Mouse (Mus musculus) limb, embryonic 15.5 days (tissue): ENCODE results near the gene Vgll4. TPM values are rescaled to one million over a fixed set of nuclear protein-coding genes. Genes with fewer than 3 reads are reported as not detected.

Experiments
- ATAC-seq: fragments of 200-750 bp; cut with Nextera tagmentation; 2 replicates; pipeline ENCODE4 v1.8.0; 2017; ENCODE audit warnings: low read depth, moderate TSS enrichment; ENCODE audit not compliant: insufficient number of reproducible peaks, low FRiP score, low TSS enrichment
- H3K27ac ChIP-seq: fragments of 300-500 bp; sonication (generic); 2 replicates; pipeline ENCODE4 v1.5.1; 2015; ENCODE audit warnings: moderate library complexity, mild to moderate bottlenecking, inconsistent platforms
- H3K27me3 ChIP-seq: fragments of 300-500 bp; sonication (generic); 2 replicates; pipeline ENCODE4 v1.6.1; 2015; ENCODE audit warnings: inconsistent platforms
- H3K36me3 ChIP-seq: fragments of 300-500 bp; sonication (generic); 2 replicates; pipeline ENCODE4 v1.6.1; 2015; ENCODE audit warnings: inconsistent platforms
- H3K4me1 ChIP-seq: fragments of 300-500 bp; sonication (generic); 2 replicates; pipeline ENCODE4 v1.6.1; 2015; ENCODE audit warnings: inconsistent platforms
- H3K4me2 ChIP-seq: fragments of 300-500 bp; sonication (generic); 2 replicates; pipeline ENCODE4 v1.6.1; 2015; ENCODE audit warnings: mild to moderate bottlenecking, inconsistent platforms
- H3K4me3 ChIP-seq: fragments of 300-500 bp; sonication (generic); 2 replicates; pipeline ENCODE4 v1.5.1; 2015; ENCODE audit warnings: mild to moderate bottlenecking, inconsistent platforms
- H3K9ac ChIP-seq: fragments of 300-500 bp; sonication (generic); 2 replicates; pipeline ENCODE4 v1.6.1; 2015; ENCODE audit warnings: inconsistent platforms
- H3K9me3 ChIP-seq: fragments of 300-500 bp; sonication (generic); 2 replicates; pipeline ENCODE4 v1.6.1; 2016; ENCODE audit warnings: inconsistent platforms
- WGBS: fragments of 180-500 bp; shearing (Covaris S2); methylation state at CpG from one replicate; pipeline ENCODE4 v1.1.7; 2015; 5-methylcytosine and 5-hydroxymethylcytosine counted together
- polyA plus RNA-seq: library from polyadenylated mRNA; unstranded; fragments of >200 nt; fragmentation: Nextera tagmentation; extraction: Ambion mirVana; gene quantifications from 2 replicates; pipeline ENCODE4 v1.2.1, GENCODE M21; 2015

The Vgll4 gene
- polyA plus RNA-seq, 1 experiment from 2014 or later: 130 TPM

DNA sequence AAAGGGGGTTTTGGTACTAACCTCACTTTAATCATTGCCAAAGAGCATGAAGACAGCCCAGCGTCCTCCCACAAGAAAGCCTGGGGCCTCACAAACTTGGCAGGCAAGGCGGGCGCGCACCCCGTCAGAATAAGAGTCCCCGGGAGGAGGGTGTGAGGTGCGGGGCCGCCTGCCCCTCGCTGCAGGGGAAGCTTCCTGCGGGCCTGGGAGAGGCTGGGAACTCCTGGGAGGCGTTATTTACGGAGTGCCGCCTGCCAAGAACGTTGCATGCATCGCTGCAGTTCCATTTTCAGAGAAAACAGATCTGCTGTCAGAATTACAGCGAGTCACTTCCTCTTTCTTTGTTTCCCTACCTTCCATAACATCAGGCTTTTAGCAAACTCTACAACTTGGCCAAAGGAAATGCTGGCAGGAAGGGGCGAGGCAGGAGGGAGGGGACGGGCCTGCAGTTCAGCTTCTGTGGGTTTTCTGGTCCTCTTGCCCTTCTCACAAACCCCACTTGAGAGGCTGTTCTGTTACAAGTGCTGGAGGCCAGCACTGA is 94.7 kb downstream of the Vgll4 start:
- Histone ChIP-seq H3K4me1 (peaks cover 94% of the 10 kb centered on the region), H3K27ac (peak overlapping the region; percentile 98), H3K9ac (no peak overlapping the region), H3K4me3 (peak overlapping the region; percentile 40), H3K4me2 (peak overlapping the region; percentile 69), H3K36me3 (0 out of 2 replicates have a peak, but pooled peaks cover 7% of the 10 kb centered on the region), H3K27me3 (no peaks in the 10 kb centered on the region), H3K9me3 (no peaks in the 10 kb centered on the region)
- WGBS: under 1% methylated on average over 18 of the region's 18 CpGs
- peak; percentile 84 for ATAC-seq

DNA sequence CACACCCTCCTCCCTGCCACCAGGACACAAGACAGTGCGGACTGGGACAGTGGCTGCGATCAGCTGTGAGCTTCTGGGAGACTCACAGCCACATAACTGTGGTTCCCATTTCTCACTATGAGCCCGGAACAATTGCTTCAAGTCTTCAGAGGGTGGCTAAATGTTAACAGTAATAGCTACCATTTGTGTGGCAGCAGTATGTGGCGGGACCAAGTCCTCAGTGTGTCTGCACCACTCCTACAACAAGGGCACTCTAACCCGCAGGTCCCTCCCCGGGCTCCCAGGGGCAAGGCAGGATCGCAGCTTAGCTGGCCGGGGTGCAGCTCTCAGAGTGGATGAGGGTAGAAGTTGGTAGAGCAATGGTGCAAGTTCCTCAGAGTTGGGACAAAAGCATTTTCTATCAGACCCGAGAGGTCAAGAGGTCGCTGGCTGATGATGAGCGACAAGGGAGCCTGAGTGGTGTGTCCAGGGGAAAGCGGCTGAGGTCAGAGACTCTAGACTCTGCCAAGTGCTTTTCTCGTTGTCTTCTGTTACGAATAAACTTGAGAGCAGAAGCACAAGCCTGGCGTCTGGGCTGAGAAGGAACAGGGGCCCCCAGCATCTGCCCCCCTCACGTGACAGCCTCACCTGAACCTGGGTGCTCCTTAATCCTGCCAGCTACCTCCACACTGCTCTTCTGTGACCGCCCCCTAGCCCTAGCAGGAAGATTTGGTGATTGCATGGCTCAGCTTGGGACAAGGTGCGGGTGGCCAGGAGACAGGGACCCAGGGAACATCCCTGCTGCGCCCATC is 95.5 kb downstream of the Vgll4 start:
- WGBS: 9% methylated on average over 19 of the region's 19 CpGs
- peak; percentile 8 for ATAC-seq
- Histone ChIP-seq H3K4me3 (peak overlapping the region; percentile 40), H3K9ac (peak overlapping the region; percentile 20; the same call in 1 of the 2 replicates), H3K36me3 (0 out of 2 replicates have a peak, but pooled peaks cover 7% of the 10 kb centered on the region), H3K9me3 (no peaks in the 10 kb centered on the region), H3K27ac (peak overlapping the region; percentile 98), H3K27me3 (no peaks in the 10 kb centered on the region), H3K4me2 (peak overlapping the region; percentile 69), H3K4me1 (peaks cover 94% of the 10 kb centered on the region)

DNA sequence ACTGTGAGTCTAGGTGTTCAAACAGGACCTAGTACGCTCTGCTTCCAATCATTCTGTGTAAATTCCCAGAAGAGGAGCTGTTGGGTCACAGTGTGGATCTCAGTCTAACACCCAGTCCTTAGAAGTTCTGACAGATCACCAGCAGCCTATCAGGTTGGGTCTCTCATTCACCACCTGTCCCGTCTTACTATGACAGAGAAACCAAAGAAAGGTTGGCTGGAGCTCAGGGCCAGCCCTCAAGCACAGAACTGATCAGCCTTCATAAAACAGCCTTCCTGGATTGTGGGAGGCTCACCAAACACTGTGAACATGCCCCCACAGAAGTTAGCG is 96.0 kb downstream of the Vgll4 start:
- 51% methylated on average over 3 of the region's 3 CpGs for WGBS
- peaks cover 94% of the 10 kb centered on the region for H3K4me1 ChIP-seq
- H3K27ac ChIP-seq: peak overlapping the region; percentile 98
- H3K9me3 ChIP-seq: no peaks in the 10 kb centered on the region
- peak overlapping the region; percentile 69 for H3K4me2 ChIP-seq
- H3K4me3 ChIP-seq: peak overlapping the region; percentile 40
- no peak overlapping the region for H3K9ac ChIP-seq
- H3K36me3 ChIP-seq: 0 out of 2 replicates have a peak, but pooled peaks cover 7% of the 10 kb centered on the region
- no peak for ATAC-seq
- no peaks in the 10 kb centered on the region for H3K27me3 ChIP-seq

DNA sequence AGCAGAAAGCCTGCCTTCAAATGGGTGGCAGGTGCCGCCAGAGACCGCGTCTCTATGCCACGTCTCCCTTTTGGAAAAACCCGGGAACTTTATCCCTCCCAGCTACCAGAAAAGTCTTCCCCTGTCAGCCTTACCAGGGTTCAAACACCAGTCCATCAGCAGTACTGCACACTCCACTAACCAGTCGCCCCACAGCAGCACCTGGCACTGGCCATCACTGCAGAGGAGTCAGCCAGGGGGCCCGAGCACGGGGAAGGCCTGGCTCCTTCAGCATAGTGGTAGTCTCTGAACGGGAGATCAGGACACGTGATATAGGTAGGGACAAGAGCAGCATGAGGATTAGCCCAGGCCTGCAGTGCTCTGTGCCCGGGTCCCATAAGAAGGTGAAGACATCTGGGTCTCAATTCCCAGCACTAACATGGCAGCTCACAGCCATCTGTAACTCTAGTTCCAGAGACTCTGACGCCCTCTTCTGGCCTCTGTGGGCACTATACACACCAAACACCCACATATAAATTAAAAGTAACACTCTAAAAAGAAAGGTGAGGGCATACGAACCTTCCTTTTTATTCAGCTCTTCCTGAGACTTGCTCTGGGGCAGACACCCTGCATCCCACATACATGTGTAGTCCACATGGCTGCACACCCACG is 98.7 kb downstream of the Vgll4 start:
- Histone ChIP-seq H3K4me3 (no peak overlapping the region), H3K27me3 (no peaks in the 10 kb centered on the region), H3K4me2 (no peak overlapping the region), H3K27ac (peak overlapping the region; percentile 71), H3K9ac (no peak overlapping the region), H3K4me1 (peaks cover 83% of the 10 kb centered on the region), H3K9me3 (no peaks in the 10 kb centered on the region), H3K36me3 (0 out of 2 replicates have a peak, but pooled peaks cover 7% of the 10 kb centered on the region)
- WGBS: 77% methylated on average over 14 of the region's 14 CpGs
- no peak for ATAC-seq

DNA sequence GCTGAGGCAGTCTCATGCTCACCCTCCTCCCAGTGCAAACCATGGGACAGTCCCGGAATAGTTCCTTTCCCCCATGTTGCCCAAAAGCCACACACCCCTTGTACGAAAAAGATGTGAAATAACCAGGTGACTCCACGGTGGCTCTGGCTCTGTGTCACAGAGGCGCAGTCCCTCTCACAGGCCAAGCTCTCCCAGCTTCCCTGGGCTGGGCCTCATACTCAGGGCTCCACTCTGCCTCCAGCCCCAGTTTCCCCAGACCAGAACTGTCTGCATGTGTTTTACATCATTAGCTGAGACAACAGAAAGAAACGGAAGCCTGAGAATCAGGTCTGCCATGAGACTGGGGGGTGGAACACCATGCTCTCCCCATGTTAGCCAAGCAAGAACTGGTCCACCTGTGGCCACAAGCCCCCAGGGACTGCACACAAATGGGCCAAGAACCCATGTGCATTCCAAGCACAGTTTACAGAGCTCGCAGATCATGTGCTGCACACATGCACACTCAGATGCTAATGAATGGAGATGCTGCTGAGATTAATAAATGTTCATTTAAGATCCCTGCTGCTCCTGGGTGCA is 100.2 kb downstream of the Vgll4 start:
- Histone ChIP-seq H3K9me3 (no peaks in the 10 kb centered on the region), H3K4me1 (peaks cover 76% of the 10 kb centered on the region), H3K27ac (peak overlapping the region; percentile 71), H3K9ac (no peak overlapping the region), H3K4me3 (no peak overlapping the region), H3K4me2 (no peak overlapping the region), H3K27me3 (no peaks in the 10 kb centered on the region), H3K36me3 (peaks cover 7% of the 10 kb centered on the region; the same call in 1 of the 2 replicates)
- no peak for ATAC-seq
- WGBS: 43% methylated on average over 6 of the region's 6 CpGs

DNA sequence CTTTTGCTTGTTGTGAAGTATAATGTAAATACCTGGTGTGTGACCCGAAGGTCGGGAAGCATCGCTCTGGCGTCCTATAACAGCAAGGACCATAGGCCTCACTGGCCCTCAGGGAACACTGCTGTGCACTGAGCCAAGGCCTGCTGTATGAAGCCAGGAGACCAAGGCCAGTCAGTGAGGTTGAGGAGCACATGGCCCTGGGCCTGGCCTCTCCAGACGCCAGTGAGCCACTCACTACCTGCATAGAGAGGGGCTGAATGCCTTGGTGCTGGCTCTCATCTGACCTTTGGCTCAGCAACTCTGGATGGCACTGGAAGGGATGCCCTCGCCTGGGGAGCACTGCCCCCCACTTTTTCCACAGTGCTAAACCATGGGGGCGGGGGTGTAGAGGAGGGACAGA is 101.1 kb downstream of the Vgll4 start:
- Histone ChIP-seq H3K27ac (peak overlapping the region; percentile 71; the same call in 1 of the 2 replicates), H3K4me2 (no peak overlapping the region), H3K27me3 (no peaks in the 10 kb centered on the region), H3K36me3 (peaks cover 16% of the 10 kb centered on the region), H3K4me1 (peaks cover 76% of the 10 kb centered on the region), H3K4me3 (no peak overlapping the region), H3K9me3 (no peaks in the 10 kb centered on the region), H3K9ac (no peak overlapping the region)
- 77% methylated on average over 7 of the region's 7 CpGs for WGBS
- ATAC-seq: no peak

DNA sequence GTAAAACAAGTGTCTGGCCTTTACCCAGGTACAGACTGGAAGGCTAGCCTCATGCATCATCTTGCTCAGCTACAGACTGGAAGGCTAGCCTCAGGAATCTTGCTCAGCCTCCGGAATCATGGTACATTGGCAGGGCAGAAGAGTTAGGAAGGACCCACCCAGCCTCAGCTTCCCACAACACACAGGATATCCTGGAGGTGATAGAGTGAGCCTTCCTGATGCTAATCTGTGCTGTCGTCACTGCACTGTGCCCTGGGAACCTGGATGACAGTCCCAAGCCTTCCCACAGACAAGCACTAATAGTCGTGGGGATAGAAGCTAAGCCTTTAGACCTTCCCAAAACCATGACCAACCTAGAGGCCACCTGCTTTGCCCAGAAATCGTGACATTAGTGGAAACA is 103.2 kb downstream of the Vgll4 start:
- Histone ChIP-seq H3K4me2 (no peak overlapping the region), H3K9ac (no peak overlapping the region)

DNA sequence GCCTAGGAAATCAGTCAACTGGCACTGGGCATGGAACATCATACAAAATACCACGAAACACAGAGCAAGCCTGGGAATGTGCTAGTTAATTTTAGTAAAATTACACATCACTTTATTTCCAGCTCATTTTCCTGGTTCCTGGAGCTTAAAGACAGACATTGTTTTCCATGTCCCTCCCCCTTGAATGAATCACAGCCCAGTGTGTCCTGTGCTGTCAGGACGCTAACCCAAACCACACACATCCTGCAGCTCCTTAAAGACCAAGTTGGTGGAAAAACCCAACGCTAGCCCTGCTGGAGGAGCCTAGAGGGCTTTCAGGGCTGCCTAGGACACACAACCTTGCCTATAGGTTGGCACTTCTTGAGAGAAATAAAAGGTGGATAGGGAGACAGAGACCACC is 103.7 kb downstream of the Vgll4 start:
- Histone ChIP-seq H3K9ac (no peak overlapping the region), H3K4me3 (no peak overlapping the region), H3K4me1 (peaks cover 71% of the 10 kb centered on the region), H3K27me3 (no peaks in the 10 kb centered on the region), H3K4me2 (no peak overlapping the region), H3K36me3 (peaks cover 36% of the 10 kb centered on the region), H3K27ac (peak overlapping the region; percentile 19; the same call in 1 of the 2 replicates), H3K9me3 (no peaks in the 10 kb centered on the region)
- WGBS: 56% methylated on average over 3 of the region's 3 CpGs
- ATAC-seq: no peak

More for the DNA sequence above, 103.2 kb downstream of the Vgll4 start:
- WGBS: 81% methylated on average over 4 of the region's 4 CpGs
- no peaks in the 10 kb centered on the region for H3K27me3 ChIP-seq
- no peak overlapping the region for H3K4me3 ChIP-seq
- H3K4me1 ChIP-seq: peaks cover 72% of the 10 kb centered on the region
- peak overlapping the region; percentile 19 for H3K27ac ChIP-seq
- H3K9me3 ChIP-seq: no peaks in the 10 kb centered on the region
- H3K36me3 ChIP-seq: peaks cover 36% of the 10 kb centered on the region
- no peak for ATAC-seq

DNA sequence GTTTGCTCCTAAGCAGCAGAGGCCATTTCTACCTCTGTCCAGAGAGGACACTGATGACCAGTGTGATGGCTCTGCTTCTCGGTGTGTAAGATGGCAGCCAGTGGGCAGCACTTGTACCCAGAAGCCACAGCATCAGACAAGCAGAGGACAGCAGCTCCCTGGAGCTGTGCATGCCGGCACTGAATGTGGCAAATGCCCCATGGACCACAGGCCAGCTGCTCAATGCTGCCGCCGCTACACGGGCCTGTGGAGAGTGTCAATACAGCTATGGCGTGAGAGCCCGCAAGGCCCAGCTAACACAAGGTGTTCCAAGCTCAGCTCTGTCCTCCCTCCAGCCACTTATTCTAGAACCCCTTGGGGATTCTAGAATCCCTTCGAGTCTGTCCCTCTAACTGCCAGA is 105.4 kb downstream of the Vgll4 start:
- Histone ChIP-seq H3K9ac (no peak overlapping the region), H3K4me2 (no peak overlapping the region), H3K4me1 (peaks cover 59% of the 10 kb centered on the region), H3K36me3 (peaks cover 48% of the 10 kb centered on the region), H3K9me3 (no peaks in the 10 kb centered on the region), H3K27ac (no peak overlapping the region), H3K4me3 (no peak overlapping the region), H3K27me3 (no peaks in the 10 kb centered on the region)
- no peak for ATAC-seq
- WGBS: 88% methylated on average over 8 of the region's 8 CpGs

DNA sequence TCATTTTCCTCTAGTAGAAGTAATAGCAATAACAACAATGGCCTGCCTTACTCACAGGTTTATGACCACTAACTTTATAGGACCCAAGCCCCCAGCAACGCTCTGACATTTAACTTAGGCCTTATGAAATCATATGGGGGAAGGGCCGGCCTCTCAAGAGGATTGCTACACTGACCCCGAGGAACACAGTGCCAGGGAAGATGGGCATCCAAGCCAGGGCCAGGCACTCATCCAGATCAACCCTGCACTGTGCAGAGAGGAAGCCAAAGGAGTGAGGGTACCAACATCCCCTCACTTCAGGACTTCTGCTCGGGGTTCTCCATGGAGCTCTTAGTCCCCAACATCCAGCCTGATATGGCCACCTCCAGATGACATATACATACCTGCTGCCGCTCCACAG is 106.3 kb downstream of the Vgll4 start:
- no peak for ATAC-seq
- no peak overlapping the region for H3K27ac ChIP-seq
- H3K9me3 ChIP-seq: no peaks in the 10 kb centered on the region
- no peaks in the 10 kb centered on the region for H3K27me3 ChIP-seq
- no peak overlapping the region for H3K4me3 ChIP-seq
- peaks cover 57% of the 10 kb centered on the region for H3K36me3 ChIP-seq
- H3K4me2 ChIP-seq: no peak overlapping the region
- H3K4me1 ChIP-seq: peaks cover 53% of the 10 kb centered on the region
- no peak overlapping the region for H3K9ac ChIP-seq
- 83% methylated on average over 5 of the region's 5 CpGs for WGBS

DNA sequence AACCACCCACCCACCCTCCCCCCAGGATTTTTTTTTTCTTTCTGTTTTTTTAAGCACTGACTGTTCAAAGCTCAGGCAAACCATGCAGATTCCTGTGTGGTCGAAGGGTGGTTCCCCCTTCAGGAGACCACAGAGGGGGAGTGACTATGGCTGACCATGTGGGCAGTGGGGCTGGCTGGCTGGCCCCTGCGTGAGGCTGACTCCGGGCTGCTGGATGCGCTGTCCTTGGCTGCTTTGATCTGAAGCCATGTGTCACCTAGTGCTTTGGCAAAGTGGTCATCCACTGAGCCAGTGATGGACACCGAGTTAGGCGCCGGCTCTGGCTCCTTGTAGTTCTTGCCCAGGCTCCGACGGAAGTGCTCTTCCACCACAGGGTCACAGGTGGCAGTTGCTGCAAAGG is 107.7 kb downstream of the Vgll4 start:
- no peak for ATAC-seq
- H3K27ac ChIP-seq: peak overlapping the region; percentile 61; the same call in 1 of the 2 replicates
- no peak overlapping the region for H3K4me3 ChIP-seq
- 73% methylated on average over 9 of the region's 9 CpGs for WGBS
- H3K4me2 ChIP-seq: no peak overlapping the region
- no peaks in the 10 kb centered on the region for H3K27me3 ChIP-seq
- peaks cover 59% of the 10 kb centered on the region for H3K36me3 ChIP-seq
- H3K9me3 ChIP-seq: no peaks in the 10 kb centered on the region
- no peak overlapping the region for H3K9ac ChIP-seq
- H3K4me1 ChIP-seq: peaks cover 50% of the 10 kb centered on the region

DNA sequence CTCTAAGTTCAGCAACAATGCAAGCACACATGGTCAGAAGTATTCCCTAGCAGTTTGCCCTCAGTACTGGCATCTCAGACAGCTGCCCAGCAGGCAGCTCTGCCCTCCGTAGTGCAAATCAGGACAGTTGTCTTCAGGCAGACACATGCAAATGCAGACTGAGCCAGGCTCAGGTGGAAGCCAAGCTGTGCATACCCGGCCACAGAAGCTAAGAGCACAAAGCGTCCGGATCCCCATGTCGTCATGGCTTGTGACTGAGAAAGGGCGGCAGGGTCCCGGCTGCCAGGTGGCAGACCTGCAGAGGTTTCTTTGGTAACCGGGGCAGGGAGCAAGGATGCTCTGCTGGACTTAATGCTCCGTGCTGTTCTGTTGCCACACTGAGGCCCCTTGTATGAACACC is 108.2 kb downstream of the Vgll4 start:
- Histone ChIP-seq H3K9me3 (no peaks in the 10 kb centered on the region), H3K36me3 (peaks cover 59% of the 10 kb centered on the region), H3K4me3 (no peak overlapping the region), H3K4me2 (no peak overlapping the region), H3K27me3 (no peaks in the 10 kb centered on the region), H3K27ac (peak overlapping the region; percentile 61), H3K4me1 (peaks cover 47% of the 10 kb centered on the region), H3K9ac (no peak overlapping the region)
- WGBS: 77% methylated on average over 9 of the region's 9 CpGs
- no peak for ATAC-seq
